Mouse (Mus musculus) embryonic stem cell, embryonic (primary cell): ENCODE measurements around the gene Olfr142.
"Not testable (repeated sequence)": the region's sequence is repeated elsewhere in the genome, so short reads cannot be mapped to it uniquely, and the experiment has no call there.

Source experiments
- CTCF ChIA-PET, 4 experiments: fragments of 300-600 bp in 2 of 4; fragments of 350-600 bp in 2 of 4; sonication (Branson Sonifier 250); formaldehyde crosslinking; loops; one replicate each; lab custom pipeline; 2022; ENCODE audit warnings: inconsistent platforms in 2 of 4; lab: Charles Lee
- POLR2A ChIA-PET, 4 experiments: fragments of 300-600 bp in 2 of 4; fragments of 350-600 bp in 2 of 4; sonication (Branson Sonifier 250); formaldehyde crosslinking; loops; one replicate each; lab custom pipeline; 2022; ENCODE audit warnings: antibody characterized with exemption in 4 of 4, inconsistent platforms in 1 of 4; lab: Charles Lee

The Olfr142 gene

DNA sequence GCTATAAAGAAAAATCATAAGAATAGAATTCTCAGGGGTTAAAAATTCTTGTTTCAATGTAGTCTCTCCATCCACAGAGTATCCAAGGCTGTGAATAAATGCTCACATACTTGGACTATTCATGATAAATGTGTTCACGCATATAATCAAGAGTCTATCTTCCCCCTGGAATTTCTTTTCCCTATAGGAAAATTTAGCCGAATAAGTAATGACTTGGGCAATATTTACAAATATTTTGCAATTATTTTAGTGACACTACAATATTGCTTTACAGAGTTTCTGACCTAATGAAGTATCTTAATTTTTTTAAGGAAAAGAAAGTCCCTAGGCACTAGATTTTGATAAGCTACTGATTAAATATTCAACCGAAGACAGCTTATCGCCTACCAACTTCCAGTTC lies at the start of gene Olfr142:
Olfr142 (minus strand) TSS at position 101 of the 400 bp plus-strand sequence.
- POLR2A ChIA-PET = no interaction called here
- CTCF ChIA-PET = no interaction called here

DNA sequence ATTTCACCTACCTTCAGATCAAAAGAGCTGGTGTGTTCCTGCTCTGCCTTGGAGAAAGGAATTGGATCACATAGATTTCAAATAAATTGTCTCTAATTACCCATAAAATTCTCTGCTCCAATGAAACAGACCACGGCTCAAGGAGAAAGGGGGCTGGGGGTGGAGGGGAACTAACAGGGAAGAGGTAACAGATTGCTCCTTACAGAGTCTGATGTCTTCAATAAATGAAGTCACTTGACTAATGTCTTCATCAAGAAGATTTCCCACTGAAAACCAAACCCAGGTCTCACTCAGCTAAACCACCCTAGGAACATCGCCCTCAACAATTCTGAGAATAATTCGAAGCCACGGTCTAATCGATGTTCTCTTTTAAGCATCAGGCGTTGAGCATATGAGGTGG lies 35.3 kb upstream of the Olfr142 start, which contains the start of gene Olfr1272:
Olfr1272 (minus strand) TSS at position 101 of the 400 bp plus-strand sequence.
- ChIA-PET CTCF (no interaction called here), POLR2A (no interaction called here)

DNA sequence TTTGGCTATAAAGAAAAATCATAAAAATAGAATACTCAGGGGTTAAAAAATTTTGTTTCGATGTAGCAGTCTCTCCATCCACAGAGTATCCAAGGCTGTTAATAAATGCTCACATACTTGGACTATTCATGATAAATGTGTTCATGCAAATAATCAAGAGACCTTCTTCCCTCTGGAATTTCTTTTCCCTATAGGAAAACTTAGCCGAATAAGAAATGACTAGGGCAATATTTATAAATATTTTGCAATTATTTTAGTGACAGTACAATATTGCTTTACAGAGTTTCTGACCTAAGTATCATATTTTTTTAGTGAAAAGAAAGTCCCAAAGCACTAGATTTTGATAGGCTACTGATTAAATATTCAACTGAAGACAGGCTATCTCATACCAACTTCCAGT lies 13.5 kb upstream of the Olfr142 start, which contains the start of gene Olfr1271:
Olfr1271 (minus strand) TSS at position 101 of the 400 bp plus-strand sequence.
- ChIA-PET POLR2A (no interaction called here), CTCF (no interaction called here)

DNA sequence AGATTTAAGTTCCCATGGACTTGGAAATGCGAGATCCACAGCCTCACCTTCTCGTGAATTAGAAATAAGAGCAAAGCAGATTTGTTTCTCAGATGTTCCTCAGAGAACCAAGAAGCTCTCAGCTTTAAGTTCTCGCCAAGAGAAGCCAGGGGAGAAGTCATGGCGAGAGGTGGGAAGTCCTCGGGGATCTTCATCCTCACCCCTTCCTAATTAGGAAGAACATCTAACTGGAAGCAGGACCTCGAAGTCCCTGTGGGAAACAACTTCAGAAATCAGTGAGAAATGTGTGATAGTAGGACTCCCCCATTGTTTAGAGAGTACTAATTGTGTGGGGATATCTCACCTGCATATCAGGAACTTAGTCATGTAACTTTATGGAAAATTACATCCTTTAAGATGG lies 33.0 kb downstream of the Olfr142 start, which contains the start of gene Olfr1506:
Olfr1506 (minus strand) TSS at position 101 of the 400 bp plus-strand sequence.
- POLR2A ChIA-PET, CTCF ChIA-PET: not testable (repeated sequence)
